Mouse (Mus musculus) heart, postnatal 0 days (tissue): ENCODE data around the gene Cfap45.

Source experiments
- CTCF ChIP-seq: IDR thresholded peaks from 2 replicates; pipeline ENCODE4 v1.5.1; 2016; ENCODE audit warnings: antibody characterized with exemption, control low read depth, low read depth
- EP300 ChIP-seq: IDR thresholded peaks from 2 replicates; pipeline ENCODE4 v1.6.1; 2016; ENCODE audit warnings: antibody characterized with exemption, low read depth

DNA sequence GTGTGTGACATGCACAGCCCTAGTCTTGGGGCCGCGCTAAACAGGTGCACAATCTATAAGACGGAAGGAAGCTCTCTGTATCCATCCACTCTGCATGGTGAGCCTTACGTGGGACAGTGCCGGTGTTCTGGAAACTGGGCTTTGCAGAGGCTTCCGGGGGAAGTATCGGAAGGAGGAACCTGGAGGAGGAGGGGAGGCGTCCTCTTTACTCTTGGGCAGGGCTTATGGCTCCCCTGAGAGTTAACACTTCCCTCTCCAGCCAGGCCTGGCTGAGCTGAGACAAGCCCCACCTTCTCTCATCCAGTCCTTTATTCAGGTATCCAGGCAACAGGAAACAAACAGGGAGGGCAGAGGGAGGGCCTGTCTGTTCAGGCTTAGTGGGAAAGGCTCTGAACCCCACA, 29.9 kb downstream of the Cfap45 start:
- no peak for TF ChIP-seq EP300
- TF ChIP-seq CTCF = no peak
